Mouse (Mus musculus): ENCODE data around the gene Inca1. TPM values are rescaled to one million over a fixed set of nuclear protein-coding genes. Genes with fewer than 3 reads are reported as not detected.

The Inca1 gene
- polyA plus RNA-seq, 1 experiment: 4.5 TPM

GRCm38 (mm10) chr11:70655571-70656455 is 44.1 kb downstream of the Inca1 start:
- Histone ChIP-seq H3K27me3 (ENCODE audit: control insufficient read depth, insufficient read depth, low read length, poor library complexity, severe bottlenecking) (no peaks in the 10 kb centered on the region), H3K4me1 (ENCODE audit: control insufficient read depth, insufficient read depth, low read length) (no peaks in the 10 kb centered on the region), H3K9ac (ENCODE audit: low read depth, poor library complexity, severe bottlenecking) (peak overlapping the region; percentile 100), H3K36me3 (ENCODE audit: control insufficient read depth, insufficient read depth, low read length, poor library complexity, severe bottlenecking) (peaks cover 22% of the 10 kb centered on the region), H3K9me3 (replicated peaks; ENCODE audit: control insufficient read depth, insufficient read depth, low read length, poor library complexity, severe bottlenecking) (no peaks in the 10 kb centered on the region), H3K4me3 (ENCODE audit: low read depth, low read length) (peak overlapping the region; percentile 92), H3K27ac (ENCODE audit: insufficient read depth, low read length) (peak overlapping the region; percentile 97)
- TF ChIP-seq EP300 (IDR thresholded peaks at IDR 0.05; ENCODE audit: insufficient read depth, low read depth, low read length) (no peak), POLR2A (IDR thresholded peaks at IDR 0.05; ENCODE audit: insufficient read depth, low read length) (no peak), CTCF (IDR thresholded peaks at IDR 0.05; ENCODE audit: low read depth, low read length) (no peak)

GRCm38 (mm10) chr11:70654923-70655570 is 44.9 kb downstream of the Inca1 start:
- Histone ChIP-seq H3K36me3 (ENCODE audit: control insufficient read depth, insufficient read depth, low read length, poor library complexity, severe bottlenecking) (peaks cover 30% of the 10 kb centered on the region), H3K9me3 (replicated peaks; ENCODE audit: control insufficient read depth, insufficient read depth, low read length, poor library complexity, severe bottlenecking) (no peaks in the 10 kb centered on the region), H3K27me3 (ENCODE audit: control insufficient read depth, insufficient read depth, low read length, poor library complexity, severe bottlenecking) (no peaks in the 10 kb centered on the region), H3K27ac (ENCODE audit: insufficient read depth, low read length) (peak overlapping the region; percentile 97), H3K4me3 (ENCODE audit: low read depth, low read length) (peak overlapping the region; percentile 92), H3K4me1 (ENCODE audit: control insufficient read depth, insufficient read depth, low read length) (no peaks in the 10 kb centered on the region), H3K9ac (ENCODE audit: low read depth, poor library complexity, severe bottlenecking) (peak overlapping the region; percentile 100)
- TF ChIP-seq POLR2A (IDR thresholded peaks at IDR 0.05; ENCODE audit: insufficient read depth, low read length): no peak
- no peak for TF ChIP-seq EP300 (IDR thresholded peaks at IDR 0.05; ENCODE audit: insufficient read depth, low read depth, low read length)
- no peak for TF ChIP-seq CTCF (IDR thresholded peaks at IDR 0.05; ENCODE audit: low read depth, low read length)

- peak; percentile 40 for TF ChIP-seq POLR2A (IDR thresholded peaks at IDR 0.05; ENCODE audit: insufficient read depth, low read length)
- TF ChIP-seq CTCF (IDR thresholded peaks at IDR 0.05; ENCODE audit: low read depth, low read length): no peak
- no peak for TF ChIP-seq EP300 (IDR thresholded peaks at IDR 0.05; ENCODE audit: insufficient read depth, low read depth, low read length)
- H3K4me1 ChIP-seq (ENCODE audit: control insufficient read depth, insufficient read depth, low read length): no peaks in the 10 kb centered on the region
Observed at GRCm38 (mm10) chr11:70654198-70654922, 45.6 kb downstream of the Inca1 start, which contains the start of gene Pfn1. Gene Pfn1, minus strand, starts transcription at chr11:70654644.

GRCm38 (mm10) chr11:70653345-70654197 is 46.4 kb downstream of the Inca1 start:
- H3K27ac ChIP-seq (ENCODE audit: insufficient read depth, low read length): peak overlapping the region; percentile 94
- H3K9me3 ChIP-seq (replicated peaks; ENCODE audit: control insufficient read depth, insufficient read depth, low read length, poor library complexity, severe bottlenecking): no peaks in the 10 kb centered on the region
- H3K4me1 ChIP-seq (ENCODE audit: control insufficient read depth, insufficient read depth, low read length): no peaks in the 10 kb centered on the region
- peaks cover 43% of the 10 kb centered on the region for H3K36me3 ChIP-seq (ENCODE audit: control insufficient read depth, insufficient read depth, low read length, poor library complexity, severe bottlenecking)
- TF ChIP-seq EP300 (IDR thresholded peaks at IDR 0.05; ENCODE audit: insufficient read depth, low read depth, low read length): no peak
- TF ChIP-seq POLR2A (IDR thresholded peaks at IDR 0.05; ENCODE audit: insufficient read depth, low read length): no peak
- TF ChIP-seq CTCF (IDR thresholded peaks at IDR 0.05; ENCODE audit: low read depth, low read length): no peak
- H3K9ac ChIP-seq (ENCODE audit: low read depth, poor library complexity, severe bottlenecking): peak overlapping the region; percentile 100
- peak overlapping the region; percentile 100 for H3K4me3 ChIP-seq (ENCODE audit: low read depth, low read length)
- H3K27me3 ChIP-seq (ENCODE audit: control insufficient read depth, insufficient read depth, low read length, poor library complexity, severe bottlenecking): no peaks in the 10 kb centered on the region

More at GRCm38 (mm10) chr11:70654198-70654922, 45.6 kb downstream of the Inca1 start, which contains the start of gene Pfn1:
- no peaks in the 10 kb centered on the region for H3K27me3 ChIP-seq (ENCODE audit: control insufficient read depth, insufficient read depth, low read length, poor library complexity, severe bottlenecking)
- peak within 1 kb of the TSS; percentile 97 for H3K27ac ChIP-seq (ENCODE audit: insufficient read depth, low read length)
- peak within 1 kb of the TSS; percentile 100 for H3K4me3 ChIP-seq (ENCODE audit: low read depth, low read length)
- peak within 1 kb of the TSS; percentile 100 for H3K9ac ChIP-seq (ENCODE audit: low read depth, poor library complexity, severe bottlenecking)
- no peaks in the 10 kb centered on the region for H3K9me3 ChIP-seq (replicated peaks; ENCODE audit: control insufficient read depth, insufficient read depth, low read length, poor library complexity, severe bottlenecking)
- H3K36me3 ChIP-seq (ENCODE audit: control insufficient read depth, insufficient read depth, low read length, poor library complexity, severe bottlenecking): peaks cover 36% of the 10 kb centered on the region

GRCm38 (mm10) chr11:70652884-70653344 is 47.0 kb downstream of the Inca1 start:
- Histone ChIP-seq H3K9ac (ENCODE audit: low read depth, poor library complexity, severe bottlenecking) (peak overlapping the region; percentile 100), H3K36me3 (ENCODE audit: control insufficient read depth, insufficient read depth, low read length, poor library complexity, severe bottlenecking) (peaks cover 45% of the 10 kb centered on the region), H3K27ac (ENCODE audit: insufficient read depth, low read length) (peak overlapping the region; percentile 74), H3K27me3 (ENCODE audit: control insufficient read depth, insufficient read depth, low read length, poor library complexity, severe bottlenecking) (no peaks in the 10 kb centered on the region), H3K4me3 (ENCODE audit: low read depth, low read length) (peak overlapping the region; percentile 100), H3K9me3 (replicated peaks; ENCODE audit: control insufficient read depth, insufficient read depth, low read length, poor library complexity, severe bottlenecking) (no peaks in the 10 kb centered on the region), H3K4me1 (ENCODE audit: control insufficient read depth, insufficient read depth, low read length) (no peaks in the 10 kb centered on the region)
- TF ChIP-seq EP300 (IDR thresholded peaks at IDR 0.05; ENCODE audit: insufficient read depth, low read depth, low read length) (no peak), CTCF (IDR thresholded peaks at IDR 0.05; ENCODE audit: low read depth, low read length) (no peak), POLR2A (IDR thresholded peaks at IDR 0.05; ENCODE audit: insufficient read depth, low read length) (no peak)
